Mouse (Mus musculus) megakaryocyte, embryonic 14.5 days (primary cell): ENCODE measurements around the gene Hoxb5. TPM values are rescaled to one million over a fixed set of nuclear protein-coding genes. Genes with fewer than 3 reads are reported as not detected.

Experiments used
- H3K27me3 ChIP-seq: replicated peaks from 2 replicates; pipeline ENCODE3; 2012; ENCODE audit warnings: inconsistent platforms
- H3K36me3 ChIP-seq: replicated peaks from 2 replicates; pipeline ENCODE3; 2012; ENCODE audit warnings: low read length, inconsistent platforms, mixed read lengths
- H3K4me1 ChIP-seq: 2 replicates; pipeline ENCODE4 v1.6.1; 2012; ENCODE audit warnings: inconsistent platforms
- H3K4me3 ChIP-seq: replicated peaks from 2 replicates; pipeline ENCODE3; 2012; ENCODE audit warnings: moderate library complexity, mild to moderate bottlenecking, inconsistent platforms
- H3K9me3 ChIP-seq: 2 replicates; pipeline ENCODE4 v1.6.1; 2012; ENCODE audit warnings: inconsistent platforms
- FLI1 ChIP-seq: IDR thresholded peaks from 2 replicates; pipeline ENCODE4 v1.6.1; 2012; ENCODE audit warnings: low read length, inconsistent platforms, mixed read lengths
- GATA1 ChIP-seq: IDR thresholded peaks from 3 replicates; pipeline ENCODE4 v1.6.1; 2012; ENCODE audit warnings: mixed read lengths, low read length, inconsistent platforms, borderline replicate concordance
- polyA plus RNA-seq: library from polyadenylated mRNA; stranded (reverse); fragments of >175 nt; gene quantifications from 2 replicates; pipeline ENCODE4 v1.2.3, GENCODE M21; 2012; ENCODE audit warnings: low replicate concordance; ENCODE audit not compliant: insufficient read depth

Hoxb5 gene
- polyA plus RNA-seq, 1 experiment = not detected

GRCm38 (mm10) chr11:96261323-96261890 lies 41.7 kb upstream of the Hoxb5 start:
- H3K4me3 ChIP-seq = peak overlapping the region; percentile 5
- TF ChIP-seq FLI1 (no peak), GATA1 (no peak)
- no peaks in the 10 kb centered on the region for H3K36me3 ChIP-seq
- H3K4me1 ChIP-seq = peaks cover 9% of the 10 kb centered on the region
- no peaks in the 10 kb centered on the region for H3K9me3 ChIP-seq
- H3K27me3 ChIP-seq = peaks cover 96% of the 10 kb centered on the region

- no peak for TF ChIP-seq GATA1
- TF ChIP-seq FLI1 = no peak
- Histone ChIP-seq H3K9me3 (no peaks in the 10 kb centered on the region), H3K27me3 (peaks cover 96% of the 10 kb centered on the region), H3K4me3 (no peak overlapping the region), H3K36me3 (no peaks in the 10 kb centered on the region), H3K4me1 (peaks cover 9% of the 10 kb centered on the region)
Observed at GRCm38 (mm10) chr11:96262262-96262830, 40.8 kb upstream of the Hoxb5 start.

- peaks cover 97% of the 10 kb centered on the region for H3K27me3 ChIP-seq
Observed at GRCm38 (mm10) chr11:96263636-96264389, 39.3 kb upstream of the Hoxb5 start.

GRCm38 (mm10) chr11:96264390-96265020 lies 38.6 kb upstream of the Hoxb5 start:
- H3K9me3 ChIP-seq = no peaks in the 10 kb centered on the region
- peaks cover 97% of the 10 kb centered on the region for H3K27me3 ChIP-seq
- H3K36me3 ChIP-seq = no peaks in the 10 kb centered on the region
- no peak for TF ChIP-seq GATA1
- TF ChIP-seq FLI1 = no peak
- H3K4me1 ChIP-seq = peaks cover 9% of the 10 kb centered on the region
- H3K4me3 ChIP-seq = no peak overlapping the region

More at GRCm38 (mm10) chr11:96263636-96264389, 39.3 kb upstream of the Hoxb5 start:
- Histone ChIP-seq H3K9me3 (no peaks in the 10 kb centered on the region), H3K4me3 (no peak overlapping the region), H3K4me1 (peaks cover 9% of the 10 kb centered on the region), H3K36me3 (no peaks in the 10 kb centered on the region)
- TF ChIP-seq FLI1 (no peak), GATA1 (no peak)

GRCm38 (mm10) chr11:96265954-96266353 lies 37.2 kb upstream of the Hoxb5 start:
- peaks cover 98% of the 10 kb centered on the region for H3K27me3 ChIP-seq
- TF ChIP-seq GATA1 (no peak), FLI1 (no peak)
- H3K9me3 ChIP-seq = no peaks in the 10 kb centered on the region
- no peaks in the 10 kb centered on the region for H3K36me3 ChIP-seq
- peaks cover 6% of the 10 kb centered on the region for H3K4me1 ChIP-seq
- H3K4me3 ChIP-seq = no peak overlapping the region

GRCm38 (mm10) chr11:96267021-96267920 lies 35.9 kb upstream of the Hoxb5 start:
- H3K4me1 ChIP-seq = peaks cover 7% of the 10 kb centered on the region
- no peaks in the 10 kb centered on the region for H3K9me3 ChIP-seq
- H3K27me3 ChIP-seq = peaks cover 98% of the 10 kb centered on the region
- H3K36me3 ChIP-seq = no peaks in the 10 kb centered on the region
- TF ChIP-seq FLI1 = no peak
- TF ChIP-seq GATA1 = no peak
- no peak overlapping the region for H3K4me3 ChIP-seq

GRCm38 (mm10) chr11:96268031-96268745 lies 34.9 kb upstream of the Hoxb5 start:
- TF ChIP-seq GATA1 (no peak), FLI1 (no peak)
- no peaks in the 10 kb centered on the region for H3K9me3 ChIP-seq
- H3K36me3 ChIP-seq = no peaks in the 10 kb centered on the region
- no peak overlapping the region for H3K4me3 ChIP-seq
- H3K4me1 ChIP-seq = peaks cover 7% of the 10 kb centered on the region
- peaks cover 98% of the 10 kb centered on the region for H3K27me3 ChIP-seq

GRCm38 (mm10) chr11:96269869-96270268 lies 33.3 kb upstream of the Hoxb5 start:
- Histone ChIP-seq H3K27me3 (peaks cover 98% of the 10 kb centered on the region), H3K4me1 (peaks cover 7% of the 10 kb centered on the region), H3K36me3 (no peaks in the 10 kb centered on the region), H3K9me3 (no peaks in the 10 kb centered on the region), H3K4me3 (no peak overlapping the region)
- no peak for TF ChIP-seq FLI1
- no peak for TF ChIP-seq GATA1

GRCm38 (mm10) chr11:96270996-96271540 lies 32.1 kb upstream of the Hoxb5 start, which contains the start of gene Hoxb9:
Gene Hoxb9, plus strand, starts transcription at chr11:96271457.
- Histone ChIP-seq H3K36me3 (no peaks in the 10 kb centered on the region), H3K9me3 (no peaks in the 10 kb centered on the region), H3K27me3 (peaks cover 99% of the 10 kb centered on the region), H3K4me1 (peaks cover 7% of the 10 kb centered on the region), H3K4me3 (no peak within 1 kb of the TSS)
- no peak for TF ChIP-seq GATA1
- no peak for TF ChIP-seq FLI1
